ENCODE assay signal across 31 mouse cellular contexts in the genomic region with DNA sequence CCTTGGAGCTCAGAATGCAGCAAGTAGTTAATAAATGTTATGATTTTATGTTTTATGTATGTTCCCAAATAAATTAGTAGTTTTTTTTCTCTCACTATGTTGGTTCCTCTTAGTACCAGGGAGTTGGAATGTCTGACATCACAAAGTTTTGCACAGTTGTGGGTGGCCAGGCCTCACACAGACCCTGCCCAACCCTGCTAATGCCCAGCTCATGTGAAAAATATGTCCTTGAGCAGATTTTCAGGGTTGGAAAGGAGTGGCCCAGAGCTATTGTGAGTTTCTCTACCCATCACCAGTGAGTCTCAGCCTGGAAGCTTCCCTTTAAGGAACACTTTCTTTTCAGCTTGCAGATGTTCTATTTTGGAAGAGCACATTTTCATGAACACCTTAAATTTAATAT. TPM values are rescaled to one million over a fixed set of nuclear protein-coding genes. Genes with fewer than 3 reads are reported as not detected.
DNase-seq lines count a peak whose midpoint lies in the region; ATAC-seq and TF ChIP-seq lines count a peak whose summit lies in the region.
"Had no signal": no experiment of that assay in that cellular context is flagged by ENCODE, and none has a peak within 500 bp of the region (broad histone marks: within the 10 kb centered on the region; RNA-seq: fewer than 3 reads in every experiment).

No protein-coding gene starts in this region.

- no peaks in the 10 kb centered on the region for H3K9me3 ChIP-seq in heart, embryonic 11.5 days (replicated peaks; ENCODE audit: control insufficient read depth, low read length)
- no peaks in the 10 kb centered on the region for H3K9me3 ChIP-seq in stomach, embryonic 15.5 days
- no peaks in the 10 kb centered on the region for H3K9me3 ChIP-seq in stomach, postnatal 0 days (ENCODE audit: control insufficient read depth, low read length)
- no peaks in the 10 kb centered on the region for H3K9me3 ChIP-seq in liver, embryonic 12.5 days (replicated peaks)
- H3K9me3 ChIP-seq in liver, postnatal 0 days (ENCODE audit: low read length), result no peaks in the 10 kb centered on the region
- H3K9me3 ChIP-seq: forebrain, embryonic 13.5 days; hindbrain, embryonic 12.5 days; intestine, embryonic 15.5 days; neural tube, embryonic 12.5 days had no signal

- no peak overlapping the region for H3K4me2 ChIP-seq in heart, embryonic 11.5 days
- H3K4me2 ChIP-seq in stomach, embryonic 15.5 days, result no peak overlapping the region
- no peak overlapping the region for H3K4me2 ChIP-seq in stomach, postnatal 0 days (replicated peaks; ENCODE audit: low read depth)
- no peak overlapping the region for H3K4me2 ChIP-seq in liver, embryonic 12.5 days
- no peak overlapping the region for H3K4me2 ChIP-seq in liver, postnatal 0 days (ENCODE audit: low read depth, low read length)
- H3K4me2 ChIP-seq: forebrain, embryonic 13.5 days; hindbrain, embryonic 12.5 days; intestine, embryonic 15.5 days; lung, embryonic 14.5 days; midbrain, embryonic 11.5 days; neural tube, embryonic 12.5 days had no signal

- H3K4me3 ChIP-seq in heart, embryonic 11.5 days (ENCODE audit: low read depth, low read length), result no peak overlapping the region
- H3K4me3 ChIP-seq in stomach, embryonic 15.5 days (replicated peaks), result no peak overlapping the region
- no peak overlapping the region for H3K4me3 ChIP-seq in stomach, postnatal 0 days (ENCODE audit: low read depth, low read length)
- H3K4me3 ChIP-seq in liver, embryonic 12.5 days, result no peak overlapping the region
- no peak overlapping the region for H3K4me3 ChIP-seq in liver, postnatal 0 days (ENCODE audit: low read depth, low read length)
- H3K4me3 ChIP-seq: forebrain, embryonic 13.5 days; hindbrain, embryonic 12.5 days; intestine, embryonic 15.5 days; neural tube, embryonic 12.5 days had no signal

- no peak for TF ChIP-seq CTCF in stomach, postnatal 0 days (IDR thresholded peaks at IDR 0.05; ENCODE audit: low read depth)
- no peak for TF ChIP-seq CTCF in liver, postnatal 0 days (IDR thresholded peaks at IDR 0.05; ENCODE audit: low read depth)

- no peak for TF ChIP-seq EP300 in stomach, postnatal 0 days (optimal IDR thresholded peaks at IDR 0.05)
- no peak for TF ChIP-seq EP300 in liver, postnatal 0 days (IDR thresholded peaks at IDR 0.05; ENCODE audit: low read depth)

- no peaks in the 10 kb centered on the region for H3K36me3 ChIP-seq in heart, embryonic 11.5 days (ENCODE audit: control insufficient read depth, insufficient read depth, low read length)
- no peaks in the 10 kb centered on the region for H3K36me3 ChIP-seq in stomach, embryonic 15.5 days
- H3K36me3 ChIP-seq in stomach, postnatal 0 days (ENCODE audit: control insufficient read depth, insufficient read depth, low read length), result no peaks in the 10 kb centered on the region
- 0 out of 2 replicates have a peak, but pooled peaks cover 7% of the 10 kb centered on the region for H3K36me3 ChIP-seq in liver, embryonic 12.5 days
- H3K36me3 ChIP-seq in liver, postnatal 0 days (replicated peaks; ENCODE audit: insufficient read depth, low read length), result no peaks in the 10 kb centered on the region
- H3K36me3 ChIP-seq: hindbrain, embryonic 12.5 days; intestine, embryonic 15.5 days; neural tube, embryonic 12.5 days had no signal

- H3K4me1 ChIP-seq in heart, embryonic 11.5 days (ENCODE audit: control insufficient read depth, insufficient read depth, low read length), result peaks cover 10% of the 10 kb centered on the region
- no peaks in the 10 kb centered on the region for H3K4me1 ChIP-seq in stomach, embryonic 15.5 days
- no peaks in the 10 kb centered on the region for H3K4me1 ChIP-seq in stomach, postnatal 0 days (replicated peaks; ENCODE audit: control insufficient read depth, insufficient read depth)
- peaks cover 77% of the 10 kb centered on the region for H3K4me1 ChIP-seq in liver, embryonic 12.5 days
- H3K4me1 ChIP-seq in liver, postnatal 0 days (ENCODE audit: insufficient read depth), result peaks cover 58% of the 10 kb centered on the region
- H3K4me1 ChIP-seq: hindbrain, embryonic 12.5 days; neural tube, embryonic 12.5 days had no signal

- no peak overlapping the region for H3K9ac ChIP-seq in heart, embryonic 11.5 days (ENCODE audit: low read depth, low read length)
- no peak overlapping the region for H3K9ac ChIP-seq in stomach, embryonic 15.5 days
- H3K9ac ChIP-seq in stomach, postnatal 0 days (ENCODE audit: low read length), result no peak overlapping the region
- peak overlapping the region; percentile 70 for H3K9ac ChIP-seq in liver, embryonic 12.5 days
- H3K9ac ChIP-seq in liver, postnatal 0 days (replicated peaks), result peak overlapping the region; percentile 36; the same call in 1 of the 2 replicates
- H3K9ac ChIP-seq: forebrain, embryonic 13.5 days; hindbrain, embryonic 12.5 days; intestine, embryonic 15.5 days; lung, embryonic 14.5 days; neural tube, embryonic 12.5 days had no signal

- no peak for ATAC-seq in heart, embryonic 11.5 days (replicated peaks; ENCODE audit: insufficient number of reproducible peaks, low FRiP score, low TSS enrichment)
- ATAC-seq in stomach, embryonic 15.5 days (ENCODE audit: insufficient read depth, low FRiP score, low read depth), result no peak
- ATAC-seq in stomach, postnatal 0 days (ENCODE audit: low FRiP score, low TSS enrichment), result no peak
- no peak for ATAC-seq in liver, embryonic 12.5 days
- no peak for ATAC-seq in liver, postnatal 0 days
- ATAC-seq in granulocyte monocyte progenitor cell, adult 5-6 weeks (replicated peaks; ENCODE audit: poor library complexity, severe bottlenecking), result no peak
- ATAC-seq: forebrain, embryonic 13.5 days; hindbrain, postnatal 0 days; intestine, embryonic 15.5 days; midbrain, embryonic 16.5 days; Patski had no signal

- no peak for DNase-seq in heart, postnatal 14 days
- DNase-seq in stomach, postnatal 0 days (ENCODE audit: low spot score), result no peak
- no peak for DNase-seq in liver, postnatal 0 days
- DNase-seq in urinary bladder, postnatal 25 days (ENCODE audit: low spot score), result no peak
- DNase-seq: adrenal gland, postnatal 14 days; B cell, adult 2 months; cerebellum, adult 11-12 months; cerebellum, postnatal 14 days; gastrocnemius, postnatal 14 days; heart, postnatal 36 days; kidney, adult 8-10 months; kidney, postnatal 4 days; lung, embryonic 14.5 days; lung, postnatal 36 days; right cerebral cortex, adult 18-20 months; spleen, adult 18-20 months; thymus, adult 2 months; thymus, postnatal 36 days had no signal

- H3K27me3 ChIP-seq in heart, embryonic 11.5 days (ENCODE audit: control insufficient read depth, insufficient read depth, low read length), result no peaks in the 10 kb centered on the region
- no peaks in the 10 kb centered on the region for H3K27me3 ChIP-seq in stomach, embryonic 15.5 days (replicated peaks)
- no peaks in the 10 kb centered on the region for H3K27me3 ChIP-seq in stomach, postnatal 0 days (ENCODE audit: control insufficient read depth, insufficient read depth, low read length)
- H3K27me3 ChIP-seq in liver, embryonic 12.5 days (replicated peaks), result no peaks in the 10 kb centered on the region
- H3K27me3 ChIP-seq in liver, postnatal 0 days (ENCODE audit: insufficient read depth, low read length), result no peaks in the 10 kb centered on the region
- H3K27me3 ChIP-seq: forebrain, embryonic 13.5 days; hindbrain, embryonic 12.5 days; intestine, embryonic 15.5 days; neural tube, embryonic 12.5 days; Patski had no signal

- peak overlapping the region; percentile 65; the same call in 1 of the 2 replicates for H3K27ac ChIP-seq in heart, embryonic 11.5 days (ENCODE audit: low read depth, low read length)
- H3K27ac ChIP-seq in stomach, embryonic 15.5 days, result peak overlapping the region; percentile 80
- no peak overlapping the region for H3K27ac ChIP-seq in stomach, postnatal 0 days (replicated peaks)
- peak overlapping the region; percentile 100 for H3K27ac ChIP-seq in liver, embryonic 12.5 days
- peak overlapping the region; percentile 94 for H3K27ac ChIP-seq in liver, postnatal 0 days (ENCODE audit: low read depth)
- H3K27ac ChIP-seq: forebrain, embryonic 13.5 days; hindbrain, embryonic 12.5 days; hindbrain, postnatal 0 days; kidney, postnatal 0 days; neural tube, embryonic 12.5 days had no signal

- intact Hi-C loops in heart, postnatal 14 days (cut with DNase I), result no loop called here

RNA-seq across cellular contexts. Expression of a gene that starts 24.3 kb away (rescaled TPM):
- polyA plus RNA-seq in heart, embryonic 11.5 days (2014; fragmentation: Nextera tagmentation; extraction: Ambion mirVana), result 0.21 and 0.56 TPM in 2 replicates
- total RNA-seq in heart, postnatal 14 days (2021), result under 1 TPM in 1 of 2 experiments, not detected in 1; 0.36 TPM
- polyA plus RNA-seq in stomach, embryonic 15.5 days (2015; fragmentation: Nextera tagmentation; extraction: Ambion mirVana), result 3.3 and 3.6 TPM in 2 replicates
- polyA plus RNA-seq in stomach, postnatal 0 days (2015; fragmentation: Nextera tagmentation; extraction: Ambion mirVana), result 1.2 and 1.4 TPM in 2 replicates
- polyA plus RNA-seq in liver, embryonic 12.5 days (2016; fragmentation: Nextera tagmentation; extraction: Ambion mirVana), result 15.4 and 17.5 TPM in 2 replicates
- 104 and 108 TPM in 2 replicates for polyA plus RNA-seq in liver, postnatal 0 days (2015; fragmentation: Nextera tagmentation; extraction: Ambion mirVana)
- total RNA-seq in granulocyte monocyte progenitor cell, adult 5-6 weeks (2014; fragmentation: Nextera tagmentation), result not detected in 2 replicates
- total RNA-seq in granulocyte monocyte progenitor cell, adult 5-6 weeks (2017), result not detected in 2 replicates
- total RNA-seq: gastrocnemius, postnatal 14 days; heart, postnatal 36 days; hindbrain, postnatal 0 days had no signal
- polyA plus RNA-seq: forebrain, embryonic 13.5 days; midbrain, embryonic 11.5 days; neural tube, embryonic 12.5 days had no signal

Comparison
In these comparisons a context has a peak if more than half of its experiments do, and no peak if none do; other contexts are left out.
1. H3K9ac ChIP-seq: peak in liver, embryonic 12.5 days (single experiment) and liver, postnatal 0 days (single experiment); none in heart, embryonic 11.5 days (single experiment), stomach, embryonic 15.5 days (single experiment) and stomach, postnatal 0 days (single experiment).